Mouse (Mus musculus): ENCODE data around the gene Zfp408. TPM values are rescaled to one million over a fixed set of nuclear protein-coding genes. Genes with fewer than 3 reads are reported as not detected.
A peak's percentile ranks its signal among the peaks of the same experiment; 100 is the strongest.

Zfp408 gene
- 7.2 and 7.9 TPM in 2 replicates for polyA plus RNA-seq (2015; fragmentation: Nextera tagmentation; extraction: Ambion mirVana)

DNA sequence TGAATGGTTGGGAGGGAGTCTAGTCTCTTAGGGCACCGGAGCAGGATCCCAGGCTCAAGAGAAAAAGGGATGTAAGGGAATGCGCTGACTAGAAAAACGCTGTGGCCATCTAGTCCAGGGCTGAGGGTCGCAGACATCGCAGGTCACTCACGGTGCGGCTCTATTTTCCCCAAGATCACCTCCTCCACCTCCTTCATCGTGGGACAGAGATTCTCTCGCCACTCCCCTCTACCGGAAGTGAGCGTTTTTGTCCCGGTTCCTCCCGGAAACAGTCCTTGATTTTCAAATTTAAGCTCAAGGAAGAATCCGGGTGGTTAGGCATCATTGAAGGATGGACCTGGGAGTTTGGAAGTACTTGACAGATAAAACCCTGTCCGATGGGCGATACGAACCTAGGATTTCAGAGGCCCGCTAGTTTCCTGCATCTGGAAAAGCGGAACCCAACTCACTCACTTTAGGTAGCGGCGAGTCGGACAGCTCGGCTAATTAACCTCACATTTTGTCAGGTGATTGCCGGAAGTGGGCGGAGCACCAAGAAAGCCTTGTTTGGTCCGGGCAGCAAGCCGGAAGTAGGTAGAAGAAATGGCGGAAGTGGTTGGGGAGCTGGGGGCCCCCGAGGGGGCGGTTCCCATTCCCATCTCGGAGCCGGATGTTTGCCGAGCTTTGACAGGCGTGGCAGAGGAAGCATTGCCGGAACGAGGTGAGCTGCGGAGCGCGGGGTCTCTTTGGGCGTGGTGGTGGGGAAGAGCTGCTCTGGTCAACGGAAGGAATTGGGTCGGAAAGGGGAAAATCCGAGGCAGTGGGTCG is at the start of gene Zfp408, which contains the start of gene Arhgap1:
Gene Zfp408, minus strand, starts transcription at position 239 of the 807 bp plus-strand sequence.
Gene Arhgap1, plus strand, starts transcription at position 308 of the 807 bp plus-strand sequence.
- WGBS, result under 1% methylated on average over 44 of the region's 44 CpGs
- peak within 1 kb of the TSS; percentile 61 for H3K4me3 ChIP-seq (ENCODE audit: low read length)
- peak; percentile 84 for ATAC-seq (replicated peaks; ENCODE audit: extremely low read depth, insufficient read depth, low FRiP score)
- H3K4me2 ChIP-seq (ENCODE audit: low read depth, low read length), result peak within 1 kb of the TSS; percentile 91
- peaks cover 35% of the 10 kb centered on the region for H3K36me3 ChIP-seq (ENCODE audit: control insufficient read depth, insufficient read depth)
- peaks cover 36% of the 10 kb centered on the region for H3K4me1 ChIP-seq (ENCODE audit: control insufficient read depth, insufficient read depth, low read length)
- peak within 1 kb of the TSS; percentile 86 for H3K27ac ChIP-seq (ENCODE audit: low read length)
- H3K9ac ChIP-seq (ENCODE audit: low read length), result peak within 1 kb of the TSS; percentile 82
- no peaks in the 10 kb centered on the region for H3K27me3 ChIP-seq (ENCODE audit: control insufficient read depth, insufficient read depth, low read length)
- no peaks in the 10 kb centered on the region for H3K9me3 ChIP-seq (replicated peaks; ENCODE audit: control insufficient read depth, low read length)

DNA sequence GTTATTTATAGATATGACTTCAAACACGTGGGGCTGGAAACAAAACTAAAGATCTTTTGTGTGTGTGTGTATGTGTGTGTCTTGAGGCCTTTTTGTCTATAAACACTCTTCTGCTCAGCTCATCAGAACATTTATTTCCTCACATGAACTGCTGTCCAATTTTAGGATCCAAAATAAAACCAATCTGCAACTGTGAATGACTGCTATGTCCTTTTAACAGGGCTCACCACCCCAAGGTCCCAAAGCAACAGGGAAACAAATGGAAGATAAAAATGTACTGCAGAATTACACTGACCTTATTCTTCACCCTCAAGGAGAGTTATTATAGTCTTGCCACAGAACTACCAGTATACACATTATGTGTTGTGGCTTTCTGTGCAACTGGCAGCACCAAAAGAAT is 49.6 kb upstream of the Zfp408 start:
- WGBS, result 37% methylated on average over 1 of the region's 1 CpGs
- no peaks in the 10 kb centered on the region for H3K27me3 ChIP-seq (ENCODE audit: control insufficient read depth, insufficient read depth, low read length)
- no peak for ATAC-seq (replicated peaks; ENCODE audit: extremely low read depth, insufficient read depth, low FRiP score)

DNA sequence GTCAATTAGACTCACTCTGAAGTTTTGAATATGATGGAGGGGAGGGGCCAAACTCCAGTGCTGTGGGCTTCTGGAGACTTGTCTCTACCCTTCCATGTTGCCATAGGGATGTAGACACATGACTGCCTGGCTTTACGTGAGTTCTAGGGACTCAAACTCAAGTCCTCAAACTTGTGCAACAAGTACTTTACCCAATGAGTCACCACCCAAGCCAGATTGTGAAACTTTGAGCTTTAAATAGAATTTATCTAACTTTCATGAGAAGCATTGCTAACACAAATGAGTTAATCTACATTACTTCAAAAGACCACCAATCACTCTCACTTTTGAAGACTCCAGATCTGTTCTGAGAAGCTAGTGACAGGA is 46.6 kb upstream of the Zfp408 start:
- ATAC-seq (replicated peaks; ENCODE audit: extremely low read depth, insufficient read depth, low FRiP score), result no peak; the same call in 1 of the 2 replicates
- peak overlapping the region; percentile 38; the same call in 1 of the 2 replicates for H3K27ac ChIP-seq (ENCODE audit: low read length)
- H3K4me1 ChIP-seq (ENCODE audit: control insufficient read depth, insufficient read depth, low read length), result peaks cover 6% of the 10 kb centered on the region; the same call in 1 of the 2 replicates
- peaks cover 3% of the 10 kb centered on the region; the same call in 1 of the 2 replicates for H3K36me3 ChIP-seq (ENCODE audit: control insufficient read depth, insufficient read depth)
- H3K9ac ChIP-seq (ENCODE audit: low read length), result no peak overlapping the region
- no peaks in the 10 kb centered on the region for H3K27me3 ChIP-seq (ENCODE audit: control insufficient read depth, insufficient read depth, low read length)
- H3K4me3 ChIP-seq (ENCODE audit: low read length), result no peak overlapping the region
- H3K4me2 ChIP-seq (ENCODE audit: low read depth, low read length), result no peak overlapping the region
- WGBS, result 42% methylated on average over 1 of the region's 1 CpGs
- no peaks in the 10 kb centered on the region for H3K9me3 ChIP-seq (replicated peaks; ENCODE audit: control insufficient read depth, low read length)

More for the DNA sequence above, 49.6 kb upstream of the Zfp408 start:
- Histone ChIP-seq H3K4me2 (ENCODE audit: low read depth, low read length) (no peak overlapping the region), H3K9ac (ENCODE audit: low read length) (no peak overlapping the region), H3K36me3 (ENCODE audit: control insufficient read depth, insufficient read depth) (no peaks in the 10 kb centered on the region; the same call in 1 of the 2 replicates), H3K27ac (ENCODE audit: low read length) (0 out of 2 replicates have a peak overlapping the region, but pooled peaks have one; percentile 14), H3K4me1 (ENCODE audit: control insufficient read depth, insufficient read depth, low read length) (peaks cover 6% of the 10 kb centered on the region; the same call in 1 of the 2 replicates), H3K9me3 (replicated peaks; ENCODE audit: control insufficient read depth, low read length) (no peaks in the 10 kb centered on the region), H3K4me3 (ENCODE audit: low read length) (no peak overlapping the region)

DNA sequence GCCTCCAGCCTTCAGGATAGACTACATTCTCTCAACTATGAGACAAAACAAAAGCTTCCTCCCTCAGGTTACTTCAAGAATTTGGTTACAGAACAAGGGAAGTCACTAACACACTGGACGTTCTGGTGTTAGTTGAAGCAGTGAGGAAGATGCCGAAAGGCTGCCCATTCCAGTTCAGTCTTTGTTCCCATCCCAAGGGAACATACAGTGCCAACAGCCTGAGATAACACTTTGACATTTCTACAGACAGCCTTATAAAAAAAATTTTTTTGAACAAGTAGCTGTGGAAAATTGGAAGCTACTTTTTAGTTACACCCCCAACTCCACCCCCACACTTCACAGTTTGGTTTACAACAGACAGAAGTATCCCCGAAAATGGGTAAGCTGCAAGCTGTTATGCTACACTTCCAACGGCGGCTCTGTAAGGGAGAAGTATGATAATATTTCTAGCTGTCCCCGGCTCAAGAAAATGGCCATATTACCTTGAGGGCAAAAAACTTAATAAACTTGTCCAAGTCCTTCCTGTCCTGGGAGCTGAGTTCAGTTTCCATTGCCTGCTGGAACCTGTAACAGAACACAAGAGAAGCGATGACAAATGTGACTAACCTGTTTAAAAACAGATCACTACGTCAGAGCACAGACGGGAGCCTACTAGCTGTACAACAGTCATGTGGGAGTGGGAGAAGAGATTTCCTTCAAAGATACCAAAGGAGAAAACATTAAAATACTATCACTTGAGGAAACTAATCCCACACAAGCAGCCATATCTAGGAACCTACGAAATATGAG is 46.0 kb upstream of the Zfp408 start:
- ATAC-seq (replicated peaks; ENCODE audit: extremely low read depth, insufficient read depth, low FRiP score), result no peak; the same call in 1 of the 2 replicates
- Histone ChIP-seq H3K27ac (ENCODE audit: low read length) (peak overlapping the region; percentile 30; the same call in 1 of the 2 replicates), H3K27me3 (ENCODE audit: control insufficient read depth, insufficient read depth, low read length) (no peaks in the 10 kb centered on the region), H3K4me2 (ENCODE audit: low read depth, low read length) (no peak overlapping the region), H3K9ac (ENCODE audit: low read length) (no peak overlapping the region), H3K36me3 (ENCODE audit: control insufficient read depth, insufficient read depth) (peaks cover 3% of the 10 kb centered on the region; the same call in 1 of the 2 replicates), H3K4me1 (ENCODE audit: control insufficient read depth, insufficient read depth, low read length) (peaks cover 6% of the 10 kb centered on the region; the same call in 1 of the 2 replicates), H3K4me3 (ENCODE audit: low read length) (no peak overlapping the region), H3K9me3 (replicated peaks; ENCODE audit: control insufficient read depth, low read length) (no peaks in the 10 kb centered on the region)
- 63% methylated on average over 10 of the region's 10 CpGs for WGBS

DNA sequence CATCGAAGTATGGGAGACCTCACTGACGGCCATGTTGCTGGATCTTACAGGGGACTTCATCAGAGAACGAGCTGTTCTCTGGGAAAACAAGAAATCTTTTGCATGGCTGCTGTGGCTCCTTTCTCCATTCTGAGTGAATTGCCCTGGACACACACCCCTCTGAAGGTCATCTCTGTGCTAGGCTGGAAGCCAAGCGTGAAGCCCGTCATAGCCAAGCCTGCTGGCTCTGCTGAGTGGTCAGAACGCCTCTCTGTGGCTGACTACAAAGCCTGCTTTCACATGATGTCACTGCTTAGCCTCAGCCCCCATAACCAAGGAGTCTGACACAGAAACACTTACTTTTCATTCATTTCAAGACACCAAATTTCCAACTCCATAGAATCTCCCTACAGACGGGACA is 39.9 kb upstream of the Zfp408 start:
- ATAC-seq (replicated peaks; ENCODE audit: extremely low read depth, insufficient read depth, low FRiP score), result peak; percentile 83
- H3K36me3 ChIP-seq (ENCODE audit: control insufficient read depth, insufficient read depth), result peaks cover 10% of the 10 kb centered on the region
- H3K4me2 ChIP-seq (ENCODE audit: low read depth, low read length), result no peak overlapping the region
- H3K27me3 ChIP-seq (ENCODE audit: control insufficient read depth, insufficient read depth, low read length), result no peaks in the 10 kb centered on the region
- H3K9ac ChIP-seq (ENCODE audit: low read length), result no peak overlapping the region
- no peaks in the 10 kb centered on the region for H3K9me3 ChIP-seq (replicated peaks; ENCODE audit: control insufficient read depth, low read length)
- H3K4me3 ChIP-seq (ENCODE audit: low read length), result no peak overlapping the region
- 67% methylated on average over 7 of the region's 7 CpGs for WGBS
- H3K27ac ChIP-seq (ENCODE audit: low read length), result 0 out of 2 replicates have a peak overlapping the region, but pooled peaks have one; percentile 37
- no peaks in the 10 kb centered on the region for H3K4me1 ChIP-seq (ENCODE audit: control insufficient read depth, insufficient read depth, low read length)

DNA sequence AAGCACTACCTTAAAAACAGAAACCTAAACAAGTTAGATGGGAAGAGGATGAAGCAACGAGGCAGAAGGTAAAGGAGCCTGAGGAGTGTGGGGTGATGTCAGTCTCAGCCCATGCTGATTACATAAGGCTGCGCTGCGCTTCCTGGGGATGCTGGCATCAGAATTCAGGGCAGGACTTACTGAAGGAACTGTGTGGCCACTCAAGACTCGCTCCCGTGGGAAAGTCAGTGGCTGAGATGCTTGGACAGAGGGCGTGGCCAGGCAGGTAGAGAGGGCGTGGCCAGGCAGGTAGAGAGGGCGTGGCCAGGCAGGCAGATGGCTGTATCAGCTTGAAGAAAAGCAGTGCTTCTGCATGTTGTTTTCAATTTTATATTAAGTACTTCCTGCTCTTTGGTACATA is 34.3 kb upstream of the Zfp408 start:
- WGBS, result 76% methylated on average over 8 of the region's 8 CpGs
- Histone ChIP-seq H3K4me3 (ENCODE audit: low read length) (no peak overlapping the region), H3K27me3 (ENCODE audit: control insufficient read depth, insufficient read depth, low read length) (no peaks in the 10 kb centered on the region), H3K4me2 (ENCODE audit: low read depth, low read length) (no peak overlapping the region), H3K4me1 (ENCODE audit: control insufficient read depth, insufficient read depth, low read length) (peaks cover 3% of the 10 kb centered on the region; the same call in 1 of the 2 replicates), H3K9me3 (replicated peaks; ENCODE audit: control insufficient read depth, low read length) (no peaks in the 10 kb centered on the region), H3K9ac (ENCODE audit: low read length) (no peak overlapping the region), H3K27ac (ENCODE audit: low read length) (no peak overlapping the region), H3K36me3 (ENCODE audit: control insufficient read depth, insufficient read depth) (peaks cover 24% of the 10 kb centered on the region)
- no peak for ATAC-seq (replicated peaks; ENCODE audit: extremely low read depth, insufficient read depth, low FRiP score)

DNA sequence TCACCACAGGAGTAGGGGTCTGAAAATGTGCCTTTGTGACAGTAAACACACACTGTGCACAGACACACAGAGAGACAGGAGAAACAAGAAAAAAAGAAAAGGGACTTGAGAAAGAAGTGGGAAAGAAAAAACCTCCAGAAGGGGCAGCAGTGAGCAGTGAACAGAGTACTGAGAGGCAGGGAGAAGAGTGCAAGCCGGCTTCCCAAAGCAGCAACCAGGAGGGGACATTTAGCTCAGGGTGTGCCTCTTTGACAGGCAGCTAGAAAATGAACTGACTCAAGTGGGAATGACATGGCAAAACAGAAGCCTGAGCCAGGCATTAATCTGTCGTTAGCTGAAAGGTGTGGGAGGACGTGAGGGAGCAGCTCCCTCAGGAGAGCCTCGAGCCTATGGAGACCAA is 33.3 kb upstream of the Zfp408 start:
- Histone ChIP-seq H3K4me1 (ENCODE audit: control insufficient read depth, insufficient read depth, low read length) (peaks cover 3% of the 10 kb centered on the region; the same call in 1 of the 2 replicates), H3K4me2 (ENCODE audit: low read depth, low read length) (no peak overlapping the region), H3K27me3 (ENCODE audit: control insufficient read depth, insufficient read depth, low read length) (no peaks in the 10 kb centered on the region), H3K4me3 (ENCODE audit: low read length) (no peak overlapping the region), H3K36me3 (ENCODE audit: control insufficient read depth, insufficient read depth) (peaks cover 29% of the 10 kb centered on the region), H3K9ac (ENCODE audit: low read length) (no peak overlapping the region), H3K27ac (ENCODE audit: low read length) (no peak overlapping the region), H3K9me3 (replicated peaks; ENCODE audit: control insufficient read depth, low read length) (no peaks in the 10 kb centered on the region)
- no peak; the same call in 1 of the 2 replicates for ATAC-seq (replicated peaks; ENCODE audit: extremely low read depth, insufficient read depth, low FRiP score)
- 38% methylated on average over 4 of the region's 4 CpGs for WGBS

DNA sequence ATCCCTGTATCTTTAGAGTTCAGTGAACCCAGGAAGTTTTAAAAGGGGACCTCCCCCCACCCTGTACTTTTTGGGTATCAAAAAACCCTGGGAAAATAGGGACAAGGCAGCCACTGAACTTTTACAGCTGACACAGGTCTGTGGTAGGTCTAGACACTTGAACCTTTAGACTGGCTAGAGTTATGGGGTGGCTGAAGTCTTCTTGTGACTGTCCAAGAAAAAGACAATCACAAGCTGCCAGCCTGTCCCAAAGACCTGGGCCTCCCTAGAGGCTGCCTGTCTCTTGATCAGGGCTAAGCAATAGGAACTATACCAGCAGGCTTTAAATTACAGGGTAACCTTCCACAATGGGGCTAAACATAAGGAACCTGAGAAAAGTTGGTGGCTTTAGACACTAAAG is 27.4 kb upstream of the Zfp408 start:
- Histone ChIP-seq H3K4me2 (ENCODE audit: low read depth, low read length) (no peak overlapping the region), H3K36me3 (ENCODE audit: control insufficient read depth, insufficient read depth) (peaks cover 63% of the 10 kb centered on the region), H3K4me3 (ENCODE audit: low read length) (no peak overlapping the region), H3K4me1 (ENCODE audit: control insufficient read depth, insufficient read depth, low read length) (no peaks in the 10 kb centered on the region), H3K27me3 (ENCODE audit: control insufficient read depth, insufficient read depth, low read length) (no peaks in the 10 kb centered on the region), H3K9me3 (replicated peaks; ENCODE audit: control insufficient read depth, low read length) (no peaks in the 10 kb centered on the region), H3K27ac (ENCODE audit: low read length) (no peak overlapping the region), H3K9ac (ENCODE audit: low read length) (no peak overlapping the region)
- no peak for ATAC-seq (replicated peaks; ENCODE audit: extremely low read depth, insufficient read depth, low FRiP score)

Data from heart, embryonic 16.5 days (tissue).